Mouse (Mus musculus): ENCODE data around the gene Prpf38b. TPM values are rescaled to one million over a fixed set of nuclear protein-coding genes. Genes with fewer than 3 reads are reported as not detected.

Prpf38b gene
- polyA plus RNA-seq, 1 experiment = 113 TPM

- H3K9me3 ChIP-seq (replicated peaks; ENCODE audit: control insufficient read depth, insufficient read depth, low read length, poor library complexity, severe bottlenecking) = no peaks in the 10 kb centered on the region
- no peak overlapping the region for H3K9ac ChIP-seq (ENCODE audit: low read depth, poor library complexity, severe bottlenecking)
- H3K4me3 ChIP-seq (ENCODE audit: low read depth, low read length) = no peak overlapping the region
- no peaks in the 10 kb centered on the region for H3K4me1 ChIP-seq (ENCODE audit: control insufficient read depth, insufficient read depth, low read length)
- no peak overlapping the region for H3K27ac ChIP-seq (ENCODE audit: insufficient read depth, low read length)
- H3K36me3 ChIP-seq (ENCODE audit: control insufficient read depth, insufficient read depth, low read length, poor library complexity, severe bottlenecking) = peaks cover 8% of the 10 kb centered on the region
- H3K27me3 ChIP-seq (ENCODE audit: control insufficient read depth, insufficient read depth, low read length, poor library complexity, severe bottlenecking) = no peaks in the 10 kb centered on the region
- TF ChIP-seq CTCF (IDR thresholded peaks at IDR 0.05; ENCODE audit: low read depth, low read length) = no peak
Measured at GRCm38 (mm10) chr3:108898640-108899039, 12.9 kb downstream of the Prpf38b start.

GRCm38 (mm10) chr3:108892914-108893313, 18.6 kb downstream of the Prpf38b start:
- no peaks in the 10 kb centered on the region; the same call in none of the 2 replicates for H3K27me3 ChIP-seq (ENCODE audit: control insufficient read depth, insufficient read depth, low read length, poor library complexity, severe bottlenecking)
- H3K4me3 ChIP-seq (ENCODE audit: low read depth, low read length) = no peak overlapping the region
- H3K4me1 ChIP-seq (ENCODE audit: control insufficient read depth, insufficient read depth, low read length) = no peaks in the 10 kb centered on the region

GRCm38 (mm10) chr3:108892080-108892479, 19.4 kb downstream of the Prpf38b start:
- Histone ChIP-seq H3K9me3 (replicated peaks; ENCODE audit: control insufficient read depth, insufficient read depth, low read length, poor library complexity, severe bottlenecking) (no peaks in the 10 kb centered on the region), H3K27me3 (ENCODE audit: control insufficient read depth, insufficient read depth, low read length, poor library complexity, severe bottlenecking) (no peaks in the 10 kb centered on the region; the same call in none of the 2 replicates), H3K9ac (ENCODE audit: low read depth, poor library complexity, severe bottlenecking) (no peak overlapping the region), H3K36me3 (ENCODE audit: control insufficient read depth, insufficient read depth, low read length, poor library complexity, severe bottlenecking) (no peaks in the 10 kb centered on the region), H3K4me3 (ENCODE audit: low read depth, low read length) (no peak overlapping the region), H3K4me1 (ENCODE audit: control insufficient read depth, insufficient read depth, low read length) (no peaks in the 10 kb centered on the region), H3K27ac (ENCODE audit: insufficient read depth, low read length) (no peak overlapping the region)
- TF ChIP-seq CTCF (IDR thresholded peaks at IDR 0.05; ENCODE audit: low read depth, low read length) (no peak), POLR2A (IDR thresholded peaks at IDR 0.05; ENCODE audit: insufficient read depth, low read length) (no peak), EP300 (IDR thresholded peaks at IDR 0.05; ENCODE audit: insufficient read depth, low read depth, low read length) (no peak)

More at GRCm38 (mm10) chr3:108892914-108893313, 18.6 kb downstream of the Prpf38b start:
- Histone ChIP-seq H3K36me3 (ENCODE audit: control insufficient read depth, insufficient read depth, low read length, poor library complexity, severe bottlenecking) (no peaks in the 10 kb centered on the region), H3K9me3 (replicated peaks; ENCODE audit: control insufficient read depth, insufficient read depth, low read length, poor library complexity, severe bottlenecking) (no peaks in the 10 kb centered on the region), H3K9ac (ENCODE audit: low read depth, poor library complexity, severe bottlenecking) (no peak overlapping the region), H3K27ac (ENCODE audit: insufficient read depth, low read length) (no peak overlapping the region)
- no peak for TF ChIP-seq POLR2A (IDR thresholded peaks at IDR 0.05; ENCODE audit: insufficient read depth, low read length)
- TF ChIP-seq EP300 (IDR thresholded peaks at IDR 0.05; ENCODE audit: insufficient read depth, low read depth, low read length) = no peak
- no peak for TF ChIP-seq CTCF (IDR thresholded peaks at IDR 0.05; ENCODE audit: low read depth, low read length)

- no peaks in the 10 kb centered on the region for H3K36me3 ChIP-seq (ENCODE audit: control insufficient read depth, insufficient read depth, low read length, poor library complexity, severe bottlenecking)
- TF ChIP-seq EP300 (IDR thresholded peaks at IDR 0.05; ENCODE audit: insufficient read depth, low read depth, low read length) = no peak
- no peak for TF ChIP-seq POLR2A (IDR thresholded peaks at IDR 0.05; ENCODE audit: insufficient read depth, low read length)
- no peak for TF ChIP-seq CTCF (IDR thresholded peaks at IDR 0.05; ENCODE audit: low read depth, low read length)
- no peak within 1 kb of the TSS for H3K9ac ChIP-seq (ENCODE audit: low read depth, poor library complexity, severe bottlenecking)
- H3K27ac ChIP-seq (ENCODE audit: insufficient read depth, low read length) = no peak within 1 kb of the TSS
- no peak within 1 kb of the TSS for H3K4me3 ChIP-seq (ENCODE audit: low read depth, low read length)
- no peaks in the 10 kb centered on the region; the same call in none of the 2 replicates for H3K27me3 ChIP-seq (ENCODE audit: control insufficient read depth, insufficient read depth, low read length, poor library complexity, severe bottlenecking)
- no peaks in the 10 kb centered on the region for H3K9me3 ChIP-seq (replicated peaks; ENCODE audit: control insufficient read depth, insufficient read depth, low read length, poor library complexity, severe bottlenecking)
- no peaks in the 10 kb centered on the region for H3K4me1 ChIP-seq (ENCODE audit: control insufficient read depth, insufficient read depth, low read length)
Measured at GRCm38 (mm10) chr3:108889908-108890307, 21.6 kb downstream of the Prpf38b start, which contains the start of gene Fndc7. TSS of gene Fndc7 (minus strand) at chr3:108890008.

GRCm38 (mm10) chr3:108887618-108887975, 23.9 kb downstream of the Prpf38b start:
- H3K9me3 ChIP-seq (replicated peaks; ENCODE audit: control insufficient read depth, insufficient read depth, low read length, poor library complexity, severe bottlenecking) = no peaks in the 10 kb centered on the region
- H3K4me3 ChIP-seq (ENCODE audit: low read depth, low read length) = no peak overlapping the region

GRCm38 (mm10) chr3:108886934-108887617, 24.5 kb downstream of the Prpf38b start:
- H3K27me3 ChIP-seq (ENCODE audit: control insufficient read depth, insufficient read depth, low read length, poor library complexity, severe bottlenecking) = no peaks in the 10 kb centered on the region; the same call in 1 of the 2 replicates
- H3K9ac ChIP-seq (ENCODE audit: low read depth, poor library complexity, severe bottlenecking) = no peak overlapping the region
- no peak for TF ChIP-seq POLR2A (IDR thresholded peaks at IDR 0.05; ENCODE audit: insufficient read depth, low read length)
- TF ChIP-seq EP300 (IDR thresholded peaks at IDR 0.05; ENCODE audit: insufficient read depth, low read depth, low read length) = no peak
- no peak for TF ChIP-seq CTCF (IDR thresholded peaks at IDR 0.05; ENCODE audit: low read depth, low read length)
- H3K4me1 ChIP-seq (ENCODE audit: control insufficient read depth, insufficient read depth, low read length) = peaks cover 3% of the 10 kb centered on the region
- no peaks in the 10 kb centered on the region for H3K36me3 ChIP-seq (ENCODE audit: control insufficient read depth, insufficient read depth, low read length, poor library complexity, severe bottlenecking)
- no peak overlapping the region for H3K27ac ChIP-seq (ENCODE audit: insufficient read depth, low read length)
- no peak overlapping the region for H3K4me3 ChIP-seq (ENCODE audit: low read depth, low read length)
- H3K9me3 ChIP-seq (replicated peaks; ENCODE audit: control insufficient read depth, insufficient read depth, low read length, poor library complexity, severe bottlenecking) = no peaks in the 10 kb centered on the region

More at GRCm38 (mm10) chr3:108887618-108887975, 23.9 kb downstream of the Prpf38b start:
- no peaks in the 10 kb centered on the region; the same call in none of the 2 replicates for H3K27me3 ChIP-seq (ENCODE audit: control insufficient read depth, insufficient read depth, low read length, poor library complexity, severe bottlenecking)
- no peak overlapping the region for H3K9ac ChIP-seq (ENCODE audit: low read depth, poor library complexity, severe bottlenecking)
- TF ChIP-seq CTCF (IDR thresholded peaks at IDR 0.05; ENCODE audit: low read depth, low read length) = no peak
- TF ChIP-seq EP300 (IDR thresholded peaks at IDR 0.05; ENCODE audit: insufficient read depth, low read depth, low read length) = no peak
- TF ChIP-seq POLR2A (IDR thresholded peaks at IDR 0.05; ENCODE audit: insufficient read depth, low read length) = no peak
- no peak overlapping the region for H3K27ac ChIP-seq (ENCODE audit: insufficient read depth, low read length)
- H3K4me1 ChIP-seq (ENCODE audit: control insufficient read depth, insufficient read depth, low read length) = peaks cover 3% of the 10 kb centered on the region
- H3K36me3 ChIP-seq (ENCODE audit: control insufficient read depth, insufficient read depth, low read length, poor library complexity, severe bottlenecking) = no peaks in the 10 kb centered on the region
